Mouse (Mus musculus): ENCODE data around the gene Blmh. TPM values are rescaled to one million over a fixed set of nuclear protein-coding genes. Genes with fewer than 3 reads are reported as not detected.

The Blmh gene
- polyA plus RNA-seq, 1 experiment from 2014 or later, result 37.5 TPM

DNA sequence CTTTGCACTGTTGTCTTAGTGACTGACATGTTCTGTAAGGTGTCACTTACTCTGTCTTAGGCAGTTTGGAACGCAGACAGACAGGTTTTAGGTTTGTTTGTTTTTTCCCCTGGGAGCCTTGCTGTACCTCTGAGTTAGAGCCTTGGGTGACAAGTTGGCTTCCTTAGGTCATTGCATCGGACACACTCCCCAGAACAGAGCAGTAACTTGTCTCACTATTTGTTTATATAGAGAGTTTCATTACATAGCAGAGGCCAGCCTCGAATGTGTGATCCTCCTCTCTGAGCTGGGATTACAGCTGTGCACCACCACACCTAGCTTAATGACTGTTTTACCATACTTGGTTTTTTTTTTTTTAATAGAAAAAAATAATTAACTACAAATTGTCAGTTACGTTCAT, 57.8 kb downstream of the Blmh start:
- no peak for ATAC-seq (ENCODE audit: low read depth)

DNA sequence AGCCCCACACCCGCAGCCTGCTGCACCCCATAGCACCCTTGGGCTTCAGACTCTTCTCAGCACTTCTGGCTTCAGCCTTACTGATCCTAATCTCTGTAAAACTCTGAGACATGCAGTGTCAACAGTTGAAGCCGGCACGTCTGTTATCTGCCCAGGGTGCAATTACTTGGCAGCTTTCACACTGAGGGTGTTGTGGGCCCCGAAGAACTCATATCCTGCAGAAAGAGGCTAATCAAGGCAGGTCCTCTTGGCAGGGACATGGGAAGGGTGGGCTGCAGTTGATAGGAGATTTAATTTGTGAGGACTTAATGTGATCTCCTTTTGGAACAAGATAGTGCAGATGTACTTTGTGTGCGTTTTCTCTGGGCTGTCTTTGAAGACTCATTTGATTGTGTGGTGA, 59.0 kb downstream of the Blmh start:
- ATAC-seq (ENCODE audit: low read depth), result peak; percentile 39; the same call in 1 of the 2 replicates
- Histone ChIP-seq H3K9ac (ENCODE audit: low read depth, low read length) (no peak overlapping the region), H3K27me3 (ENCODE audit: control insufficient read depth, insufficient read depth, low read depth, low read length) (no peaks in the 10 kb centered on the region), H3K4me3 (ENCODE audit: low read depth, low read length) (no peak overlapping the region), H3K27ac (ENCODE audit: low read length) (no peak overlapping the region), H3K36me3 (ENCODE audit: control insufficient read depth, insufficient read depth) (peaks cover 8% of the 10 kb centered on the region), H3K9me3 (replicated peaks; ENCODE audit: control insufficient read depth, low read length) (no peaks in the 10 kb centered on the region), H3K4me1 (ENCODE audit: control insufficient read depth, low read depth, low read length) (peaks cover 5% of the 10 kb centered on the region), H3K4me2 (ENCODE audit: low read depth, low read length) (no peak overlapping the region)
- 27% methylated on average over 5 of the region's 5 CpGs for WGBS (ENCODE audit: insufficient replicate concordance)

More for the DNA sequence above, 57.8 kb downstream of the Blmh start:
- peaks cover 5% of the 10 kb centered on the region for H3K4me1 ChIP-seq (ENCODE audit: control insufficient read depth, low read depth, low read length)
- no peaks in the 10 kb centered on the region for H3K9me3 ChIP-seq (replicated peaks; ENCODE audit: control insufficient read depth, low read length)
- peaks cover 8% of the 10 kb centered on the region for H3K36me3 ChIP-seq (ENCODE audit: control insufficient read depth, insufficient read depth)
- H3K27ac ChIP-seq (ENCODE audit: low read length), result peak overlapping the region; percentile 30; the same call in 1 of the 2 replicates
- 67% methylated on average over 4 of the region's 4 CpGs for WGBS (ENCODE audit: insufficient replicate concordance)
- no peak overlapping the region for H3K4me3 ChIP-seq (ENCODE audit: low read depth, low read length)
- H3K27me3 ChIP-seq (ENCODE audit: control insufficient read depth, insufficient read depth, low read depth, low read length), result no peaks in the 10 kb centered on the region
- no peak overlapping the region for H3K9ac ChIP-seq (ENCODE audit: low read depth, low read length)
- H3K4me2 ChIP-seq (ENCODE audit: low read depth, low read length), result no peak overlapping the region

DNA sequence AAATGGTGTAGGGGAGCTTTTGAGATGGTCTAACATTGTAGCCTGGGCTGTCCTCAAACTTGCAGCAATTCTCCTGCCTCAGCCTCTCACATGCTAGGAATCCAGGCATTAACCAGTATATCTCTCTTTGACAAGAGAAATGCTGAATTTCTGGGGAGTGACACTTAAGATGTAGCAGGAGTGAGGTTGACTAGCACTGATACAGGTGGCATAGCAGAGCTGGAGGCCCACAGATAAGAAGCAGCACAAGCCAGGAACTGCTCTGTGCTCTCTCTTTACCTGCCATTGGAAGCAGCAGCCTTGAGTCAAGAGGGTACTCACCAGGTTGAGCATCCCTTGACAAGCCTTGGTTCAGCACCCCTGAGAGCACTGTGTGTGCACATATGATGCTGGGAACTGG, 59.6 kb downstream of the Blmh start:
- Histone ChIP-seq H3K4me2 (ENCODE audit: low read depth, low read length) (no peak overlapping the region), H3K27ac (ENCODE audit: low read length) (no peak overlapping the region), H3K36me3 (ENCODE audit: control insufficient read depth, insufficient read depth) (peaks cover 8% of the 10 kb centered on the region), H3K4me3 (ENCODE audit: low read depth, low read length) (no peak overlapping the region), H3K9me3 (replicated peaks; ENCODE audit: control insufficient read depth, low read length) (no peaks in the 10 kb centered on the region), H3K4me1 (ENCODE audit: control insufficient read depth, low read depth, low read length) (peaks cover 5% of the 10 kb centered on the region), H3K27me3 (ENCODE audit: control insufficient read depth, insufficient read depth, low read depth, low read length) (no peaks in the 10 kb centered on the region), H3K9ac (ENCODE audit: low read depth, low read length) (no peak overlapping the region)
- ATAC-seq (ENCODE audit: low read depth), result no peak

DNA sequence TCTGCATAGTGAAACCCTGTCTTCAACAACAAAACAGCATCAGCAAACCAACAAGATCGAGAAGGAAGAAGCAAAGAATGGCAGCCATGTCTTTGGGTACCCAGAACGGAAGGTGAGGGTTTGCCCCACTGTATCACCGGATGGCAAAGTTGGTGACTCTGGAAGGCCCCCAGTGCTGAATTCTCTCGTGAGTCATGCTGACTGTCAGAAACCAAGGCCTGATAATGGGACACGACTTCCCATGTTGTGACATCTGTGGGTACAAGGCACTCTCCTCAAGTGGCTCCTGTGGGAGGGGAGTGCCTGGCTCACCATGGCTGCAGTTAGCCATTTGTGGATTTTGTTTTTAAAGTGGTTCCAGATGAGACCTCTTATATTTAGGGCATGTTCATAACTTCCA, 66.2 kb downstream of the Blmh start:
- Histone ChIP-seq H3K9me3 (replicated peaks; ENCODE audit: control insufficient read depth, low read length) (no peaks in the 10 kb centered on the region), H3K36me3 (ENCODE audit: control insufficient read depth, insufficient read depth) (peaks cover 4% of the 10 kb centered on the region), H3K4me2 (ENCODE audit: low read depth, low read length) (no peak overlapping the region), H3K4me1 (ENCODE audit: control insufficient read depth, low read depth, low read length) (no peaks in the 10 kb centered on the region; the same call in 1 of the 2 replicates), H3K4me3 (ENCODE audit: low read depth, low read length) (no peak overlapping the region), H3K27me3 (ENCODE audit: control insufficient read depth, insufficient read depth, low read depth, low read length) (peaks cover 1% of the 10 kb centered on the region; the same call in 1 of the 2 replicates), H3K9ac (ENCODE audit: low read depth, low read length) (no peak overlapping the region), H3K27ac (ENCODE audit: low read length) (no peak overlapping the region)
- WGBS (ENCODE audit: insufficient replicate concordance), result 29% methylated on average over 5 of the region's 5 CpGs
- no peak for ATAC-seq (ENCODE audit: low read depth)

DNA sequence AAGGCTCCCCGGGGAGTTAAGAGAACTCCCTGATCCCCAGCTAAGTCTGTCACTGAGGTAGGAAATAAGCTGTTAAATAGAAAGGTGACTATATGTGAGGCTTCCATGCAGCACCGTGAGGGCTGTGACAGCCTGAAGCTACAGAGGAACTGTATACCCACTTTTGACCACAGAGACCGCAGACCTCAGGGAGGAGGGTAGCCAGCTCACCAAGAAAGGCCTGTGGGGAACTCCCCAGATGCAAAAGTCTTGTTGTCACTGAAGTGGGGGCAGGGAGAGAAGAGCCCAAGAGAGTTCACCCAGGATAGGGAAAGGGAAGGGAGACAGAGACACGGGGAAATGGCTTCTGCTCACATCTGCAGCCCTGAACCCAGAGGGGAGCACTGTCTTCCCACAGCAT, 68.3 kb downstream of the Blmh start:
- H3K4me3 ChIP-seq (ENCODE audit: low read depth, low read length), result no peak overlapping the region
- H3K4me2 ChIP-seq (ENCODE audit: low read depth, low read length), result no peak overlapping the region
- H3K9ac ChIP-seq (ENCODE audit: low read depth, low read length), result no peak overlapping the region
- peaks cover 21% of the 10 kb centered on the region for H3K27me3 ChIP-seq (ENCODE audit: control insufficient read depth, insufficient read depth, low read depth, low read length)
- no peak for ATAC-seq (ENCODE audit: low read depth)
- no peaks in the 10 kb centered on the region for H3K9me3 ChIP-seq (replicated peaks; ENCODE audit: control insufficient read depth, low read length)
- WGBS (ENCODE audit: insufficient replicate concordance), result 7% methylated on average over 4 of the region's 4 CpGs
- no peaks in the 10 kb centered on the region for H3K36me3 ChIP-seq (ENCODE audit: control insufficient read depth, insufficient read depth)
- H3K4me1 ChIP-seq (ENCODE audit: control insufficient read depth, low read depth, low read length), result peaks cover 3% of the 10 kb centered on the region
- H3K27ac ChIP-seq (ENCODE audit: low read length), result no peak overlapping the region

DNA sequence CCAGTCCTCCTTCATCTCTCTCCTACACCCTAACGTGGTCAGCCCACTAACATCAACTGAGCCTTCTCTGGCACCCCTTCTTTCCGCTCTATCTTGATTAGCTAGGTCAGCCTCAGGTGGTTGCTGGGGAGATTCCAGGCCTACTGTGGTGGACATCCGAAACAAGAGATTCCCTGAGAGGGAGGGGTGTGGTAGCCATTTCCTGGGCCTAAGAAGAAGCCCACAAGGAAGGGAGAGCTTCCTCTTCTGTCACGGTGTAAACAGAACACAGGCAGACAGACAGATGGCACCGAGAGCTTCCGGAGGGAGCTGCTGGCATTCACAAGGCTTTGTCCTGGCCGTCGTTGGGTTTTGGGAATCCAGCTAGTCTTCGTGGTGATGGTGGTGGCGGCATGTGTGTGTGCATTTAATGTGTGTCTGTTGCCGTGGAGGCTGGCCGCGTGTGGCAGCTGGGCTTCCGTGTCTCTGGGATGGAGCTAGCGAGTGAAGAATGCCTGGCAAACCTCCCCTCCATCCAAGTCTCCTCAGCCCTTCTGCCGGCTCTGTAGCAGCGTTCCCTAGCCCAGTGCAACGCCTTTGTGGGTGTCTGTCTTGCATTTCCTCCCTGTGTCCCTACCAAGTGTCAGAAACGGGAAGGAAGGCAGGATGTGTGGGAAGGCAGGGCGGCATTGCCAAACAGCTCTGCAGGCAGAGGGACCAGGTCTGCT, 71.5 kb downstream of the Blmh start:
- Histone ChIP-seq H3K4me2 (ENCODE audit: low read depth, low read length) (0 out of 2 replicates have a peak overlapping the region, but pooled peaks have one; percentile 7), H3K27me3 (ENCODE audit: control insufficient read depth, insufficient read depth, low read depth, low read length) (peaks cover 50% of the 10 kb centered on the region), H3K4me1 (ENCODE audit: control insufficient read depth, low read depth, low read length) (peaks cover 7% of the 10 kb centered on the region), H3K9me3 (replicated peaks; ENCODE audit: control insufficient read depth, low read length) (no peaks in the 10 kb centered on the region), H3K27ac (ENCODE audit: low read length) (no peak overlapping the region), H3K36me3 (ENCODE audit: control insufficient read depth, insufficient read depth) (no peaks in the 10 kb centered on the region), H3K9ac (ENCODE audit: low read depth, low read length) (no peak overlapping the region), H3K4me3 (ENCODE audit: low read depth, low read length) (no peak overlapping the region)
- WGBS (ENCODE audit: insufficient replicate concordance), result 24% methylated on average over 20 of the region's 20 CpGs
- ATAC-seq (ENCODE audit: low read depth), result no peak

DNA sequence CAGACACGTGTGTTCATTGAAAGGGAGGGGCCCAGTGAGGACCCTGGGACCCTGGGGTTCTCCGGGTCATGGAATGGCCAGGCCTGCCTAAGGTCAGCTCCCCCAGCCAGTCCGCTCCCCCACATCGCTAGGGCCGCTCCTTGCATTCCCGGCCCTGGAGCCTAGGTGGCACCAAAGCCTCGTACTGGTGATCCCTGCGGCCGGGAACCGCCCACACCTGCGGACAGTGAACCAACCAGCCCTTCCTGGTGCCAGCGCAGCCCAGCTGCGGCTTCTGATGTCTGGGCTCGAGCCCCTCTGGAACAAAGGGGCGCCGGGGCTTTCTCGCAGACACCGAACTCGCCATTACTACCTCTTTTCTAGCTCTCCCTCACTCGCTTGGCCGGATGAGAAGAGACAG, 72.7 kb downstream of the Blmh start:
- H3K9me3 ChIP-seq (replicated peaks; ENCODE audit: control insufficient read depth, low read length), result no peaks in the 10 kb centered on the region
- H3K4me3 ChIP-seq (ENCODE audit: low read depth, low read length), result peak overlapping the region; percentile 47
- peak; percentile 62 for ATAC-seq (ENCODE audit: low read depth)
- no peak overlapping the region for H3K27ac ChIP-seq (ENCODE audit: low read length)
- H3K27me3 ChIP-seq (ENCODE audit: control insufficient read depth, insufficient read depth, low read depth, low read length), result peaks cover 50% of the 10 kb centered on the region
- H3K36me3 ChIP-seq (ENCODE audit: control insufficient read depth, insufficient read depth), result no peaks in the 10 kb centered on the region
- peaks cover 7% of the 10 kb centered on the region for H3K4me1 ChIP-seq (ENCODE audit: control insufficient read depth, low read depth, low read length)
- peak overlapping the region; percentile 55 for H3K4me2 ChIP-seq (ENCODE audit: low read depth, low read length)
- no peak overlapping the region for H3K9ac ChIP-seq (ENCODE audit: low read depth, low read length)
- under 1% methylated on average over 21 of the region's 21 CpGs for WGBS (ENCODE audit: insufficient replicate concordance)

DNA sequence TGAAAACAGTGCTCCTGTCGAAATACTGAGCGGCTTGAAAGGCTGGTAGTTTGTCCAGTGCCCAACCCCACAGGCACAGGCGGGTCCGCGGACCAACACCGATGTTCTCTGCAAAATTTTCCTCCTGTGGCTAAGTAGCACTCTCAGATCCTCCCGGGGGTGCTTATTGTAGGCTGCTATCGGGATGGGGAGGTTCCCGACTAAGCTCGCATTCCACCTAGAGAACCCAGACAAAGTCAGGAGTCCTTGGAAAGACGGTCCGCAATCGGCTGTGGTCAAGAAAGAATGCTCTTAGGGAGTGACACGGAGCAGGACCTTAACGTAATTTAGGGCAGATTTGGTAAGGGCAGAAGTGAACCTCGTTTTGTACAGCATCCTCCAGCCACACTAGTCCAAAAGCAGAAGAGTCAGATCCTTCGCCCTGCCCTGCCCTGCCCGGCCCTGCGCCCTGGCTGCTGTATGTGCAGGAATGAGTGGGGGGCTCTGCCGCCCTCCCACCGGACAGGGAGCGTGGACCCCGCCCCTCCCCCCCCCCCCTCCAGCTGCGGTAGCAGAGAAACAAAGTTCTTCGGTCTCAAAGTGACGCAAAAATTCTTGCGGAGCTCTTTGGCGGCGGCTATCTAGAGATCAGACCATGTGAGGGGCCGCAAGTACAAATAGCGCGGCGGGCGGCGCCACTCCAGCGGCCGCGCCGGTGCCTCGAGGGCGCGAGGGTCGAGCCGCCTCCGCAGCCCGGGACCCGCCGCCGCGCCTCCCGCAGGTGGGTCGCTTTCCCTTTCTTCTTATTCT, 73.5 kb downstream of the Blmh start, which contains the start of gene Slc6a4:
Slc6a4 (plus strand) TSS at position 688 of the 789 bp plus-strand sequence.
- H3K9ac ChIP-seq (ENCODE audit: low read depth, low read length), result no peak within 1 kb of the TSS
- WGBS (ENCODE audit: insufficient replicate concordance), result under 1% methylated on average over 51 of the region's 52 CpGs
- peaks cover 7% of the 10 kb centered on the region for H3K4me1 ChIP-seq (ENCODE audit: control insufficient read depth, low read depth, low read length)
- no peaks in the 10 kb centered on the region for H3K36me3 ChIP-seq (ENCODE audit: control insufficient read depth, insufficient read depth)
- peaks cover 50% of the 10 kb centered on the region for H3K27me3 ChIP-seq (ENCODE audit: control insufficient read depth, insufficient read depth, low read depth, low read length)
- H3K4me3 ChIP-seq (ENCODE audit: low read depth, low read length), result peak within 1 kb of the TSS; percentile 47
- H3K9me3 ChIP-seq (replicated peaks; ENCODE audit: control insufficient read depth, low read length), result no peaks in the 10 kb centered on the region
- H3K4me2 ChIP-seq (ENCODE audit: low read depth, low read length), result peak within 1 kb of the TSS; percentile 55
- no peak for ATAC-seq (ENCODE audit: low read depth)
- H3K27ac ChIP-seq (ENCODE audit: low read length), result no peak within 1 kb of the TSS

DNA sequence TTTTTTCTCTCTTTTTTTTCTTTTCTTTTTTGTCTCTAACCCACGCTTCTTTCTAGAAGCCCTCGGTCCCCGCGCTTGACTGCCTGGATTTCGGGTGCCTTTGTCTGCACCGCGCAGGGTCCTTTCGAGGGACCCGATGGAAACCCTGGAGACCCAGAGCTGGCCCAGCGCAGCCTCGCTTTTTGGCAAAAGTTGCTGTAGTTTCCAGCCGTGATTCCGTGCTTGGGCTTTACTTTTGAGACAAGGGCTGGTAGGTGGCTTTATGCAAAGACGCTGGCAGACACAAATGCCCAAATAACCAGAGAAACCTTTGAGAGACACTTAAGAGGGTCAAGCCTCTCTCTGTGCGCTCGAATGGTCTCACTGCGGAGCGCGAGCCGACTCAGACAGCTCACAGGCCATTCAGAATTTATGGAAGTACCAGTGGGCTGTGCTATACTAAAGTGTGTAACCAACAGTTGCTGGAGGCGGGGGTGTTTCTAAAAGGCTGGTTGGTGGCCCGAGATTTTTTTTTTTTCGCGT, 74.2 kb downstream of the Blmh start:
- Histone ChIP-seq H3K4me2 (ENCODE audit: low read depth, low read length) (peak overlapping the region; percentile 55), H3K9me3 (replicated peaks; ENCODE audit: control insufficient read depth, low read length) (no peaks in the 10 kb centered on the region), H3K9ac (ENCODE audit: low read depth, low read length) (no peak overlapping the region), H3K4me1 (ENCODE audit: control insufficient read depth, low read depth, low read length) (peaks cover 7% of the 10 kb centered on the region), H3K27me3 (ENCODE audit: control insufficient read depth, insufficient read depth, low read depth, low read length) (peaks cover 50% of the 10 kb centered on the region), H3K27ac (ENCODE audit: low read length) (no peak overlapping the region), H3K36me3 (ENCODE audit: control insufficient read depth, insufficient read depth) (no peaks in the 10 kb centered on the region), H3K4me3 (ENCODE audit: low read depth, low read length) (peak overlapping the region; percentile 47)
- 9% methylated on average over 24 of the region's 24 CpGs for WGBS (ENCODE audit: insufficient replicate concordance)
- ATAC-seq (ENCODE audit: low read depth), result no peak
